Comparison of ENCODE assay signal across 10 mouse cellular contexts in genomic region chr11:94472585-94472915, GRCm38 (mm10). TPM values are rescaled to one million over a fixed set of nuclear protein-coding genes. Genes with fewer than 3 reads are reported as not detected.
DNase-seq lines count a peak whose midpoint lies in the region; ATAC-seq and TF ChIP-seq lines count a peak whose summit lies in the region.
"Had no signal": no experiment of that assay in that cellular context is flagged by ENCODE, and none has a peak within 500 bp of the region (broad histone marks: within the 10 kb centered on the region; RNA-seq: fewer than 3 reads in every experiment).

No protein-coding gene starts in this region.

- H3K27me3 ChIP-seq in forebrain, embryonic 10.5 days (ENCODE audit: poor library complexity, severe bottlenecking): peaks cover 79% of the 10 kb centered on the region
- peaks cover 49% of the 10 kb centered on the region for H3K27me3 ChIP-seq in intestine, embryonic 14.5 days (replicated peaks; ENCODE audit: control insufficient read depth, insufficient read depth, low read length)
- H3K27me3 ChIP-seq in neural tube, embryonic 14.5 days (ENCODE audit: control insufficient read depth, insufficient read depth, low read length): peaks cover 2% of the 10 kb centered on the region

- H3K4me1 ChIP-seq in forebrain, embryonic 10.5 days: peaks cover 89% of the 10 kb centered on the region
- H3K4me1 ChIP-seq in intestine, embryonic 14.5 days (replicated peaks; ENCODE audit: control insufficient read depth, insufficient read depth, low read length): peaks cover 46% of the 10 kb centered on the region
- H3K4me1 ChIP-seq in neural tube, embryonic 14.5 days (ENCODE audit: control insufficient read depth, insufficient read depth, low read length): peaks cover 48% of the 10 kb centered on the region

- no peaks in the 10 kb centered on the region for H3K36me3 ChIP-seq in forebrain, embryonic 10.5 days (replicated peaks)
- no peaks in the 10 kb centered on the region for H3K36me3 ChIP-seq in intestine, embryonic 14.5 days (ENCODE audit: control insufficient read depth, insufficient read depth, low read length)
- no peaks in the 10 kb centered on the region for H3K36me3 ChIP-seq in neural tube, embryonic 14.5 days (ENCODE audit: control insufficient read depth, insufficient read depth, low read length)

- DNase-seq in layer of hippocampus, adult 2 months (ENCODE audit: low spot score in 2 of 2): no peak
- no peak for DNase-seq in layer of hippocampus, adult 18-20 months (ENCODE audit: low spot score in 2 of 2)
- no peak for DNase-seq in forebrain, embryonic 10.5 days (ENCODE audit: extremely low spot score, low spot score)
- no peak for DNase-seq in intestine, embryonic 14.5 days (ENCODE audit: low spot score)
- no peak for DNase-seq in frontal cortex, postnatal 14 days (ENCODE audit: low spot score in 2 of 2)
- DNase-seq in ovary, postnatal 14 days (ENCODE audit: low spot score): no peak
- DNase-seq: adrenal gland, adult 2 months; right cerebral cortex, postnatal 14 days had no signal

- peak overlapping the region; percentile 61 for H3K4me2 ChIP-seq in intestine, embryonic 14.5 days (ENCODE audit: low read length)
- H3K4me2 ChIP-seq in neural tube, embryonic 14.5 days (ENCODE audit: low read depth, low read length): peak overlapping the region; percentile 95

- H3K9me3 ChIP-seq in forebrain, embryonic 10.5 days: no peaks in the 10 kb centered on the region
- no peaks in the 10 kb centered on the region for H3K9me3 ChIP-seq in intestine, embryonic 14.5 days (ENCODE audit: control insufficient read depth, low read length)
- H3K9me3 ChIP-seq in neural tube, embryonic 14.5 days (ENCODE audit: control insufficient read depth, low read length): no peaks in the 10 kb centered on the region

- H3K4me3 ChIP-seq in layer of hippocampus, adult 2 months: peak overlapping the region; percentile 77
- peak overlapping the region; percentile 79 for H3K4me3 ChIP-seq in forebrain, embryonic 10.5 days
- H3K4me3 ChIP-seq in intestine, embryonic 14.5 days (ENCODE audit: low read depth, low read length): peak overlapping the region; percentile 57
- peak overlapping the region; percentile 80 for H3K4me3 ChIP-seq in neural tube, embryonic 14.5 days (ENCODE audit: low read depth, low read length)

- H3K27ac ChIP-seq in layer of hippocampus, adult 2 months: peak overlapping the region; percentile 68
- peak overlapping the region; percentile 94 for H3K27ac ChIP-seq in forebrain, embryonic 10.5 days
- no peak overlapping the region for H3K27ac ChIP-seq in intestine, embryonic 14.5 days (ENCODE audit: low read depth)
- peak overlapping the region; percentile 28; the same call in 1 of the 2 replicates for H3K27ac ChIP-seq in neural tube, embryonic 14.5 days (ENCODE audit: low read depth, low read length)

- TF ChIP-seq CTCF in layer of hippocampus, adult 2 months (conservative IDR thresholded peaks at IDR 0.05): no peak

- WGBS in forebrain, embryonic 10.5 days: under 1% methylated on average over 15 of the region's 15 CpGs
- WGBS in intestine, embryonic 14.5 days: 2% methylated on average over 15 of the region's 15 CpGs
- WGBS in neural tube, embryonic 14.5 days: 1% methylated on average over 15 of the region's 15 CpGs

- ATAC-seq in intestine, embryonic 14.5 days (replicated peaks; ENCODE audit: low FRiP score, low TSS enrichment, low read depth): no peak
- ATAC-seq in neural tube, embryonic 14.5 days (ENCODE audit: low read depth): no peak

- H3K9ac ChIP-seq in intestine, embryonic 14.5 days (ENCODE audit: low read length): peak overlapping the region; percentile 67
- H3K9ac ChIP-seq in neural tube, embryonic 14.5 days (replicated peaks; ENCODE audit: low read depth, low read length): peak overlapping the region; percentile 96

RNA-seq across cellular contexts. Expression of gene Cacna1g, which starts 1.4 kb away (rescaled TPM):
- 10 to 100 TPM; 61.0 to 74.0 TPM for total RNA-seq in layer of hippocampus, adult 2 months (2021)
- 10 to 100 TPM; 53.2 to 59.2 TPM for total RNA-seq in layer of hippocampus, adult 18-20 months (2021)
- 7.0 and 8.3 TPM in 2 replicates for polyA plus RNA-seq in forebrain, embryonic 10.5 days (2016; fragmentation: Nextera tagmentation; extraction: Ambion mirVana)
- polyA plus RNA-seq in intestine, embryonic 14.5 days (2014; fragmentation: Nextera tagmentation; extraction: Ambion mirVana): 11.1 and 11.5 TPM in 2 replicates
- polyA plus RNA-seq in neural tube, embryonic 14.5 days (2014; fragmentation: Nextera tagmentation; extraction: Ambion mirVana): 14.3 and 22.5 TPM in 2 replicates
- total RNA-seq: hematopoietic stem cell, adult 5-6 weeks had no signal

RNA-seq across cellular contexts. Expression of gene Spata20, which starts 13.4 kb away (rescaled TPM):
- total RNA-seq in layer of hippocampus, adult 2 months (2021): under 1 TPM in 1 of 2 experiments, not detected in 1; 0.18 TPM
- under 1 TPM in 1 of 2 experiments, not detected in 1; 0.79 TPM for total RNA-seq in layer of hippocampus, adult 18-20 months (2021)
- not detected in 2 replicates for polyA plus RNA-seq in forebrain, embryonic 10.5 days (2016; fragmentation: Nextera tagmentation; extraction: Ambion mirVana)
- 0.08 and 0.24 TPM in 2 replicates for polyA plus RNA-seq in intestine, embryonic 14.5 days (2014; fragmentation: Nextera tagmentation; extraction: Ambion mirVana)
- 0.09 and 0.26 TPM in 2 replicates for polyA plus RNA-seq in neural tube, embryonic 14.5 days (2014; fragmentation: Nextera tagmentation; extraction: Ambion mirVana)
- total RNA-seq: adrenal gland, adult 2 months; hematopoietic stem cell, adult 5-6 weeks had no signal
- polyA plus RNA-seq: adrenal gland, adult 2 months had no signal

RNA-seq across cellular contexts. Expression of gene Epn3, which starts 27.2 kb away (rescaled TPM):
- total RNA-seq in layer of hippocampus, adult 2 months (2021): 1 to 10 TPM; 1.6 TPM
- total RNA-seq in layer of hippocampus, adult 18-20 months (2021): 1 to 10 TPM; 2.1 to 2.2 TPM
- 1.6 and 2.0 TPM in 2 replicates for polyA plus RNA-seq in forebrain, embryonic 10.5 days (2016; fragmentation: Nextera tagmentation; extraction: Ambion mirVana)
- polyA plus RNA-seq in intestine, embryonic 14.5 days (2014; fragmentation: Nextera tagmentation; extraction: Ambion mirVana): 1.8 TPM in 2 replicates
- polyA plus RNA-seq in neural tube, embryonic 14.5 days (2014; fragmentation: Nextera tagmentation; extraction: Ambion mirVana): 0.68 and 0.82 TPM in 2 replicates

RNA-seq across cellular contexts. Expression of gene Mycbpap, which starts 49.0 kb away (rescaled TPM):
- 1 to 10 TPM; 2.2 to 4.6 TPM for total RNA-seq in layer of hippocampus, adult 2 months (2021)
- 1 to 10 TPM; 2.1 to 3.7 TPM for total RNA-seq in layer of hippocampus, adult 18-20 months (2021)
- 3.4 and 4.5 TPM in 2 replicates for polyA plus RNA-seq in forebrain, embryonic 10.5 days (2016; fragmentation: Nextera tagmentation; extraction: Ambion mirVana)
- polyA plus RNA-seq in intestine, embryonic 14.5 days (2014; fragmentation: Nextera tagmentation; extraction: Ambion mirVana): 1.8 and 2.5 TPM in 2 replicates
- 1.7 and 2.0 TPM in 2 replicates for polyA plus RNA-seq in neural tube, embryonic 14.5 days (2014; fragmentation: Nextera tagmentation; extraction: Ambion mirVana)
